Mouse (Mus musculus): ENCODE measurements at regions not wholly inside any gene's neighbourhood (a gene's known extent, or its start where the extent isn't known, plus 50 kb on each side); places are given as distances from the start of the nearest gene placed in this dataset.
A peak's percentile ranks its signal among the peaks of the same experiment; 100 is the strongest.

GRCm38 (mm10) chr6:36249047-36249446 is 138.8 kb upstream of the Chrm2 start:
- ATAC-seq = no peak
- WGBS (ENCODE audit: insufficient replicate concordance) = 22% methylated on average over 4 of the region's 4 CpGs
- Histone ChIP-seq H3K4me2 (ENCODE audit: low read depth, low read length) (no peak overlapping the region), H3K9ac (replicated peaks) (no peak overlapping the region), H3K4me3 (ENCODE audit: low read depth, low read length) (no peak overlapping the region), H3K4me1 (ENCODE audit: insufficient read depth) (no peaks in the 10 kb centered on the region), H3K9me3 (ENCODE audit: low read length) (no peaks in the 10 kb centered on the region), H3K36me3 (replicated peaks; ENCODE audit: insufficient read depth, low read length) (no peaks in the 10 kb centered on the region), H3K27me3 (ENCODE audit: insufficient read depth, low read length) (no peaks in the 10 kb centered on the region), H3K27ac (ENCODE audit: low read depth) (no peak overlapping the region)
- TF ChIP-seq EP300 (IDR thresholded peaks at IDR 0.05; ENCODE audit: low read depth) = no peak
- TF ChIP-seq CTCF (IDR thresholded peaks at IDR 0.05; ENCODE audit: low read depth) = peak; percentile 71
- no peak for DNase-seq

- ATAC-seq = no peak
- H3K4me3 ChIP-seq (ENCODE audit: low read depth, low read length) = no peak overlapping the region
These were observed 121.0 kb upstream of the Chrm2 start for GRCm38 (mm10) chr6:36266717-36267402.

DNA sequence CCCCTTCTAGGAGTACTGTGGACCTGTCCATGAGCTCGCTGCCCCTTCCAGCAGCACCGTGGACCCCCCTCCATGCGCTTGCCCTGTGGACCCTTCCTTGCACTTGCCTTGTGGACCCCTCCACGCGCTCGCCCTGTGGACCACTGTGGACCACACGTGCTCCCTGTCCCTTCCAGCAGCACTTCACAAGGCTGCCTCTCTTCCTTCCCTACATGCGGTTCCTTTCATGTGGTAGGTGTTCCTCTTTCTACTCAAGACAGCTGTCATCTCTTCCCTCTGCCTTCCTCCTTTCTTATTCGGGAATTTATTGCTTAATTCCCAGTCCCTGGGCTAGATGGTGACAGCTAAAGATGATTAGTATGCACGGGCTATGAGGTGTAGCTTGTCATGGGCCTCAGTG is 101.2 kb upstream of the Chrm2 start:
- DNase-seq (peak; percentile 13), ATAC-seq (no peak)
- 42% methylated on average over 10 of the region's 10 CpGs for WGBS (ENCODE audit: insufficient replicate concordance)
- Histone ChIP-seq H3K4me2 (ENCODE audit: low read depth, low read length) (no peak overlapping the region), H3K9me3 (ENCODE audit: low read length) (no peaks in the 10 kb centered on the region), H3K9ac (replicated peaks) (no peak overlapping the region), H3K4me1 (ENCODE audit: insufficient read depth) (no peaks in the 10 kb centered on the region), H3K27ac (ENCODE audit: low read depth) (no peak overlapping the region), H3K27me3 (ENCODE audit: insufficient read depth, low read length) (no peaks in the 10 kb centered on the region), H3K36me3 (replicated peaks; ENCODE audit: insufficient read depth, low read length) (no peaks in the 10 kb centered on the region), H3K4me3 (ENCODE audit: low read depth, low read length) (no peak overlapping the region)
- no peak for TF ChIP-seq CTCF (IDR thresholded peaks at IDR 0.05; ENCODE audit: low read depth)
- no peak for TF ChIP-seq EP300 (IDR thresholded peaks at IDR 0.05; ENCODE audit: low read depth)

More at GRCm38 (mm10) chr6:36266717-36267402, 121.0 kb upstream of the Chrm2 start:
- no peaks in the 10 kb centered on the region for H3K4me1 ChIP-seq (ENCODE audit: insufficient read depth)
- no peak overlapping the region for H3K27ac ChIP-seq (ENCODE audit: low read depth)
- no peak overlapping the region for H3K4me2 ChIP-seq (ENCODE audit: low read depth, low read length)
- 71% methylated on average over 10 of the region's 10 CpGs for WGBS (ENCODE audit: insufficient replicate concordance)
- no peaks in the 10 kb centered on the region for H3K36me3 ChIP-seq (replicated peaks; ENCODE audit: insufficient read depth, low read length)
- no peak for TF ChIP-seq CTCF (IDR thresholded peaks at IDR 0.05; ENCODE audit: low read depth)
- TF ChIP-seq EP300 (IDR thresholded peaks at IDR 0.05; ENCODE audit: low read depth) = no peak
- no peak for DNase-seq
- no peaks in the 10 kb centered on the region for H3K27me3 ChIP-seq (ENCODE audit: insufficient read depth, low read length)
- no peaks in the 10 kb centered on the region for H3K9me3 ChIP-seq (ENCODE audit: low read length)
- no peak overlapping the region for H3K9ac ChIP-seq (replicated peaks)

GRCm38 (mm10) chr6:36313586-36313985 is 74.3 kb upstream of the Chrm2 start:
- Histone ChIP-seq H3K36me3 (replicated peaks; ENCODE audit: insufficient read depth, low read length) (no peaks in the 10 kb centered on the region), H3K9me3 (ENCODE audit: low read length) (no peaks in the 10 kb centered on the region), H3K4me3 (ENCODE audit: low read depth, low read length) (no peak overlapping the region), H3K27me3 (ENCODE audit: insufficient read depth, low read length) (no peaks in the 10 kb centered on the region), H3K27ac (ENCODE audit: low read depth) (no peak overlapping the region), H3K9ac (replicated peaks) (no peak overlapping the region), H3K4me1 (ENCODE audit: insufficient read depth) (no peaks in the 10 kb centered on the region), H3K4me2 (ENCODE audit: low read depth, low read length) (no peak overlapping the region)
- TF ChIP-seq CTCF (IDR thresholded peaks at IDR 0.05; ENCODE audit: low read depth) (no peak), EP300 (IDR thresholded peaks at IDR 0.05; ENCODE audit: low read depth) (no peak)
- 78% methylated on average over 1 of the region's 1 CpGs for WGBS (ENCODE audit: insufficient replicate concordance)
- no peak for ATAC-seq
- DNase-seq = no peak
